Mouse (Mus musculus): Measurements from ENCODE around the gene Mdga2. TPM values are rescaled to one million over a fixed set of nuclear protein-coding genes. Genes with fewer than 3 reads are reported as not detected.

The Mdga2 gene
- total and polyA plus RNA-seq, 3 experiments = 0.27 TPM; not detected in 2

- TF ChIP-seq MXI1 (IDR thresholded peaks at IDR 0.05; ENCODE audit: low read depth, low read length) = no peak
- no peak for TF ChIP-seq ETS1 (conservative IDR thresholded peaks at IDR 0.05; ENCODE audit: low read depth, low read length)
- no peak for TF ChIP-seq MAFK (IDR thresholded peaks at IDR 0.05; ENCODE audit: insufficient replicate concordance, low read length)
- TF ChIP-seq ZNF384 (IDR thresholded peaks at IDR 0.05; ENCODE audit: low read depth, low read length) = no peak
- no peak for TF ChIP-seq E2F4 (IDR thresholded peaks at IDR 0.05; ENCODE audit: insufficient replicate concordance, low read depth, low read length)
- no peak for TF ChIP-seq POLR2A (IDR thresholded peaks at IDR 0.05; ENCODE audit: low read depth, low read length)
- TF ChIP-seq ZC3H11A (IDR thresholded peaks at IDR 0.05; ENCODE audit: low read depth, low read length) = no peak
- no peak for TF ChIP-seq CTCF (conservative IDR thresholded peaks at IDR 0.05 in 1 of 2, IDR thresholded peaks at IDR 0.05 in 1 of 2; ENCODE audit: low read depth in 2 of 2, low read length in 2 of 2)
- no peak for TF ChIP-seq PAX5 (IDR thresholded peaks at IDR 0.05; ENCODE audit: low read length)
- no peak for TF ChIP-seq JUND (conservative IDR thresholded peaks at IDR 0.05; ENCODE audit: low read depth, low read length)
- TF ChIP-seq IRF4 (IDR thresholded peaks at IDR 0.05; ENCODE audit: low read depth, low read length) = no peak
- TF ChIP-seq HCFC1 (IDR thresholded peaks at IDR 0.05; ENCODE audit: low read depth, low read length) = no peak
- no peak for TF ChIP-seq NRF1 (IDR thresholded peaks at IDR 0.05; ENCODE audit: low read depth, low read length)
- no peak for TF ChIP-seq USF2 (conservative IDR thresholded peaks at IDR 0.05; ENCODE audit: low read depth, low read length)
- no peak for TF ChIP-seq MAZ (IDR thresholded peaks at IDR 0.05; ENCODE audit: low read depth, low read length)
- TF ChIP-seq CHD2 (IDR thresholded peaks at IDR 0.05; ENCODE audit: low read length) = no peak
- no peak for TF ChIP-seq ZKSCAN1 (IDR thresholded peaks at IDR 0.05; ENCODE audit: borderline replicate concordance, low read depth, low read length)
- no peak for TF ChIP-seq RCOR1 (conservative IDR thresholded peaks at IDR 0.05; ENCODE audit: low read depth, low read length)
- no peak for TF ChIP-seq MAX (IDR thresholded peaks at IDR 0.05; ENCODE audit: low read length)
- TF ChIP-seq BHLHE40 (IDR thresholded peaks at IDR 0.05; ENCODE audit: low read depth, low read length) = no peak
- Histone ChIP-seq H3K4me3 (replicated peaks in 1 of 3; ENCODE audit: low read depth in 2 of 3, low read length in 2 of 3, poor library complexity in 1 of 3) (no peak overlapping the region), H3K79me2 (replicated peaks; ENCODE audit: control insufficient read depth, extremely low read depth, insufficient read depth, poor library complexity, severe bottlenecking) (no peaks in the 10 kb centered on the region), H3K4me1 (ENCODE audit: control insufficient read depth in 1 of 2, insufficient read depth in 2 of 2) (no peaks in the 10 kb centered on the region), H3K9ac (ENCODE audit: insufficient read depth, low read depth) (no peak overlapping the region), H3K27me3 (replicated peaks) (no peaks in the 10 kb centered on the region), H3K27ac (ENCODE audit: insufficient read depth, low read depth) (no peak overlapping the region), H3K4me2 (ENCODE audit: insufficient read depth, low read depth, poor library complexity, severe bottlenecking) (no peak overlapping the region), H3K9me3 (replicated peaks; ENCODE audit: low read length) (no peaks in the 10 kb centered on the region), H3K36me3 (replicated peaks in 1 of 2; ENCODE audit: control insufficient read depth in 1 of 2, insufficient read depth in 1 of 2, low read length in 1 of 2) (no peaks in the 10 kb centered on the region)
- DNase-seq (ENCODE audit: extremely low read depth) = peak; percentile 43
- in situ Hi-C loops (cut with MboI; ENCODE audit: low pct_ligation_motif_present, low pct_unique_long_range_greater_than_20kb, low sequenced_read_pairs) (no loop called here), dilution Hi-C loops (cut with MboI; ENCODE audit: extremely low pct_ligation_motif_present, extremely low pct_unique_long_range_greater_than_20kb, low sequenced_read_pairs) (no loop called here)
Observed at GRCm38 (mm10) chr12:67059136-67060014, 163.0 kb downstream of the Mdga2 start.

GRCm38 (mm10) chr12:67056621-67057020 is 165.7 kb downstream of the Mdga2 start:
- no peak overlapping the region for H3K27ac ChIP-seq (ENCODE audit: insufficient read depth, low read depth)
- H3K4me1 ChIP-seq (ENCODE audit: control insufficient read depth in 1 of 2, insufficient read depth in 2 of 2) = no peaks in the 10 kb centered on the region
- TF ChIP-seq POLR2AphosphoS2 (IDR thresholded peaks at IDR 0.05; ENCODE audit: low read depth, low read length) (no peak), BHLHE40 (IDR thresholded peaks at IDR 0.05; ENCODE audit: low read depth, low read length) (no peak), ZKSCAN1 (IDR thresholded peaks at IDR 0.05; ENCODE audit: borderline replicate concordance, low read depth, low read length) (no peak), NRF1 (IDR thresholded peaks at IDR 0.05; ENCODE audit: low read depth, low read length) (no peak), MYC (IDR thresholded peaks at IDR 0.05; ENCODE audit: low read depth, low read length) (no peak), EP300 (IDR thresholded peaks at IDR 0.05; ENCODE audit: low read length) (no peak), RAD21 (IDR thresholded peaks at IDR 0.05; ENCODE audit: low read depth, low read length) (no peak), ZNF384 (IDR thresholded peaks at IDR 0.05; ENCODE audit: low read depth, low read length) (no peak), SMC3 (IDR thresholded peaks at IDR 0.05; ENCODE audit: low read depth, low read length) (no peak), MAFK (IDR thresholded peaks at IDR 0.05; ENCODE audit: insufficient replicate concordance, low read length) (no peak), MAX (IDR thresholded peaks at IDR 0.05; ENCODE audit: low read length) (no peak), ETS1 (conservative IDR thresholded peaks at IDR 0.05; ENCODE audit: low read depth, low read length) (no peak), MAZ (IDR thresholded peaks at IDR 0.05; ENCODE audit: low read depth, low read length) (no peak), MEF2A (IDR thresholded peaks at IDR 0.05; ENCODE audit: borderline replicate concordance, low read depth, low read length) (no peak), NELFE (IDR thresholded peaks at IDR 0.05; ENCODE audit: low read depth, low read length) (no peak), TBP (conservative IDR thresholded peaks at IDR 0.05; ENCODE audit: low read depth, low read length) (no peak), ZC3H11A (IDR thresholded peaks at IDR 0.05; ENCODE audit: low read depth, low read length) (no peak)
- no peak overlapping the region for H3K4me2 ChIP-seq (ENCODE audit: insufficient read depth, low read depth, poor library complexity, severe bottlenecking)
- DNase-seq (ENCODE audit: extremely low read depth) = no peak
- dilution Hi-C loops (cut with MboI; ENCODE audit: extremely low pct_ligation_motif_present, extremely low pct_unique_long_range_greater_than_20kb, low sequenced_read_pairs) = no loop called here
- no peaks in the 10 kb centered on the region for H3K36me3 ChIP-seq (replicated peaks in 1 of 2; ENCODE audit: control insufficient read depth in 1 of 2, insufficient read depth in 1 of 2, low read length in 1 of 2)
- H3K9me3 ChIP-seq (replicated peaks; ENCODE audit: low read length) = no peaks in the 10 kb centered on the region
- in situ Hi-C loops (cut with MboI; ENCODE audit: low pct_ligation_motif_present, low pct_unique_long_range_greater_than_20kb, low sequenced_read_pairs) = no loop called here
- H3K9ac ChIP-seq (ENCODE audit: insufficient read depth, low read depth) = no peak overlapping the region
- H3K4me3 ChIP-seq (replicated peaks in 1 of 3; ENCODE audit: low read depth in 2 of 3, low read length in 2 of 3, poor library complexity in 1 of 3) = no peak overlapping the region
- H3K79me2 ChIP-seq (replicated peaks; ENCODE audit: control insufficient read depth, extremely low read depth, insufficient read depth, poor library complexity, severe bottlenecking) = no peaks in the 10 kb centered on the region
- H3K27me3 ChIP-seq (replicated peaks) = no peaks in the 10 kb centered on the region
